9 mouse cellular contexts compared by ENCODE assay signal in the genomic region with DNA sequence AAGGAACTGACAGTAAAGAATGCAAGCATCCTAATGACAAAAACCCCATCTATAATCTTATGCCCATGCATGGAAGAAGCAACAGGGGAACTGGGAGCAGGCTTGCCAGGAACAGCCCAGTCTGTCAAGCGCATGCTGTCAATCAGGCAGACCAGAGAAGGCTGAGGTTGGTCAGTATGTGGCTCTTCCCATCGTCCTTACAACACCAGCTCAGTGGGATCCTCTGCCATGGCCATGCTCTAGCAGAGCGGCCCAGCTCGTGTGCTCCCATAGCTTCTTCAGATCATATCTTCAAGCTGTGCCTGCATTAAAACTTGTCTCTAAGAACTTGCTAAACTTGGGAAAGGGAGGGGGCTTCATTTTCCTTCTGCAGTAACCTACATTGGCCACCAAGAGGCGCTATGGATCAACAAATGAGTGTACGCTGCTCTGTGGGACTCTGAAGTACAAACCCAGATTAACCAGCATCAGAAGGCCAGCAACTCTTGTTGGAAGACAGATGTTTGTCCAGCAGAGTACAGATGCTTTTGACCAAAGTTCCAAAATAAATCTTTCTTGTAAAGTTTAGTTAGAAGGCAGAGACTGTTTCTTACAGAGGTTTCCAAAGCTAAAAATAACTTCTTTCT.
DNase-seq lines count a peak whose midpoint lies in the region; ATAC-seq lines count a peak whose summit lies in the region.
"Had no signal": no experiment of that assay in that cellular context is flagged by ENCODE, and none has a peak within 500 bp of the region (broad histone marks: within the 10 kb centered on the region; RNA-seq: fewer than 3 reads in every experiment).

No protein-coding gene starts in this region.

- no peak for ATAC-seq in intestine, embryonic 14.5 days (replicated peaks; ENCODE audit: low FRiP score, low TSS enrichment, low read depth)
- ATAC-seq in intestine, embryonic 15.5 days, result no peak
- no peak for ATAC-seq in embryonic facial prominence, embryonic 13.5 days (ENCODE audit: insufficient number of reproducible peaks, insufficient read depth, low FRiP score, low TSS enrichment, low read depth)
- ATAC-seq in limb, embryonic 13.5 days (ENCODE audit: low FRiP score, low read depth), result peak; percentile 60
- peak; percentile 54; the same call in 1 of the 2 replicates for ATAC-seq in neural tube, embryonic 14.5 days (ENCODE audit: low read depth)
- ATAC-seq in erythroblast, adult 5-6 weeks (replicated peaks; ENCODE audit: low FRiP score, poor library complexity, severe bottlenecking), result no peak

- H3K9ac ChIP-seq in intestine, embryonic 14.5 days (ENCODE audit: low read length), result no peak overlapping the region
- no peak overlapping the region for H3K9ac ChIP-seq in intestine, embryonic 15.5 days
- 0 out of 2 replicates have a peak overlapping the region, but pooled peaks have one; percentile 16 for H3K9ac ChIP-seq in embryonic facial prominence, embryonic 13.5 days
- 0 out of 2 replicates have a peak overlapping the region, but pooled peaks have one; percentile 15 for H3K9ac ChIP-seq in limb, embryonic 13.5 days
- H3K9ac ChIP-seq in neural tube, embryonic 14.5 days (replicated peaks; ENCODE audit: low read depth, low read length), result no peak overlapping the region

- H3K4me2 ChIP-seq in intestine, embryonic 14.5 days (ENCODE audit: low read length), result no peak overlapping the region
- H3K4me2 ChIP-seq in intestine, embryonic 15.5 days (replicated peaks), result no peak overlapping the region
- H3K4me2 ChIP-seq in embryonic facial prominence, embryonic 13.5 days, result no peak overlapping the region
- no peak overlapping the region for H3K4me2 ChIP-seq in limb, embryonic 13.5 days (replicated peaks)
- no peak overlapping the region for H3K4me2 ChIP-seq in neural tube, embryonic 14.5 days (ENCODE audit: low read depth, low read length)

- no peaks in the 10 kb centered on the region for H3K36me3 ChIP-seq in intestine, embryonic 14.5 days (ENCODE audit: control insufficient read depth, insufficient read depth, low read length)
- H3K36me3 ChIP-seq in intestine, embryonic 15.5 days, result no peaks in the 10 kb centered on the region
- no peaks in the 10 kb centered on the region for H3K36me3 ChIP-seq in embryonic facial prominence, embryonic 13.5 days
- H3K36me3 ChIP-seq in limb, embryonic 13.5 days, result no peaks in the 10 kb centered on the region
- H3K36me3 ChIP-seq in neural tube, embryonic 14.5 days (ENCODE audit: control insufficient read depth, insufficient read depth, low read length), result no peaks in the 10 kb centered on the region

- 30% methylated on average over 6 of the region's 6 CpGs for WGBS in intestine, embryonic 14.5 days
- WGBS in intestine, embryonic 15.5 days, result 33% methylated on average over 6 of the region's 6 CpGs
- 27% methylated on average over 6 of the region's 6 CpGs for WGBS in embryonic facial prominence, embryonic 13.5 days
- 26% methylated on average over 6 of the region's 6 CpGs for WGBS in limb, embryonic 13.5 days
- 36% methylated on average over 6 of the region's 6 CpGs for WGBS in neural tube, embryonic 14.5 days

- H3K27ac ChIP-seq in intestine, embryonic 14.5 days (ENCODE audit: low read depth), result no peak overlapping the region
- H3K27ac ChIP-seq in intestine, embryonic 15.5 days, result no peak overlapping the region
- no peak overlapping the region for H3K27ac ChIP-seq in embryonic facial prominence, embryonic 13.5 days
- no peak overlapping the region for H3K27ac ChIP-seq in limb, embryonic 13.5 days
- H3K27ac ChIP-seq in neural tube, embryonic 14.5 days (ENCODE audit: low read depth, low read length), result no peak overlapping the region

- H3K4me1 ChIP-seq in intestine, embryonic 14.5 days (replicated peaks; ENCODE audit: control insufficient read depth, insufficient read depth, low read length), result peaks cover 5% of the 10 kb centered on the region; the same call in 1 of the 2 replicates
- no peaks in the 10 kb centered on the region for H3K4me1 ChIP-seq in intestine, embryonic 15.5 days (replicated peaks)
- peaks cover 35% of the 10 kb centered on the region for H3K4me1 ChIP-seq in embryonic facial prominence, embryonic 13.5 days
- H3K4me1 ChIP-seq in limb, embryonic 13.5 days, result peaks cover 32% of the 10 kb centered on the region
- no peaks in the 10 kb centered on the region for H3K4me1 ChIP-seq in neural tube, embryonic 14.5 days (ENCODE audit: control insufficient read depth, insufficient read depth, low read length)

- H3K27me3 ChIP-seq in intestine, embryonic 14.5 days (replicated peaks; ENCODE audit: control insufficient read depth, insufficient read depth, low read length), result no peaks in the 10 kb centered on the region
- H3K27me3 ChIP-seq in intestine, embryonic 15.5 days (replicated peaks), result no peaks in the 10 kb centered on the region; the same call in 1 of the 2 replicates
- H3K27me3 ChIP-seq in embryonic facial prominence, embryonic 13.5 days, result peaks cover 4% of the 10 kb centered on the region; the same call in 1 of the 2 replicates
- H3K27me3 ChIP-seq in limb, embryonic 13.5 days, result no peaks in the 10 kb centered on the region
- 0 out of 2 replicates have a peak, but pooled peaks cover 2% of the 10 kb centered on the region for H3K27me3 ChIP-seq in neural tube, embryonic 14.5 days (ENCODE audit: control insufficient read depth, insufficient read depth, low read length)

- DNase-seq in intestine, embryonic 14.5 days (ENCODE audit: low spot score), result peak; percentile 72
- peak; percentile 14 for DNase-seq in MEL-GATA-1-ER (ENCODE audit: extremely low read depth, low read depth)
- peak; percentile 82 for DNase-seq in hindlimb bud, embryonic 11.5 days (ENCODE audit: extremely low spot score, low read depth, low spot score)

- no peak overlapping the region for H3K4me3 ChIP-seq in intestine, embryonic 14.5 days (ENCODE audit: low read depth, low read length)
- H3K4me3 ChIP-seq in intestine, embryonic 15.5 days (replicated peaks), result no peak overlapping the region
- H3K4me3 ChIP-seq in embryonic facial prominence, embryonic 13.5 days, result no peak overlapping the region
- H3K4me3 ChIP-seq in limb, embryonic 13.5 days, result no peak overlapping the region
- H3K4me3 ChIP-seq in neural tube, embryonic 14.5 days (ENCODE audit: low read depth, low read length), result no peak overlapping the region
- H3K4me3 ChIP-seq: myocyte had no signal

- no peaks in the 10 kb centered on the region for H3K9me3 ChIP-seq in intestine, embryonic 14.5 days (ENCODE audit: control insufficient read depth, low read length)
- no peaks in the 10 kb centered on the region for H3K9me3 ChIP-seq in intestine, embryonic 15.5 days
- H3K9me3 ChIP-seq in embryonic facial prominence, embryonic 13.5 days, result no peaks in the 10 kb centered on the region
- no peaks in the 10 kb centered on the region for H3K9me3 ChIP-seq in limb, embryonic 13.5 days
- H3K9me3 ChIP-seq in neural tube, embryonic 14.5 days (ENCODE audit: control insufficient read depth, low read length), result no peaks in the 10 kb centered on the region

Comparison
In these comparisons a context has a peak if more than half of its experiments do, and no peak if none do; other contexts are left out.
1. ATAC-seq: peak in limb, embryonic 13.5 days (single experiment) and neural tube, embryonic 14.5 days (single experiment); none in intestine, embryonic 14.5 days (single experiment), intestine, embryonic 15.5 days (single experiment), embryonic facial prominence, embryonic 13.5 days (single experiment) and erythroblast, adult 5-6 weeks (single experiment).
2. DNase-seq: peak in every context shown above with its lines; median percentile 82 in hindlimb bud, embryonic 11.5 days; 72 in intestine, embryonic 14.5 days; 14 in MEL-GATA-1-ER.
3. H3K9ac ChIP-seq: peak in embryonic facial prominence, embryonic 13.5 days (single experiment) and limb, embryonic 13.5 days (single experiment); none in intestine, embryonic 14.5 days (single experiment), intestine, embryonic 15.5 days (single experiment) and neural tube, embryonic 14.5 days (single experiment).